In the genomic region with DNA sequence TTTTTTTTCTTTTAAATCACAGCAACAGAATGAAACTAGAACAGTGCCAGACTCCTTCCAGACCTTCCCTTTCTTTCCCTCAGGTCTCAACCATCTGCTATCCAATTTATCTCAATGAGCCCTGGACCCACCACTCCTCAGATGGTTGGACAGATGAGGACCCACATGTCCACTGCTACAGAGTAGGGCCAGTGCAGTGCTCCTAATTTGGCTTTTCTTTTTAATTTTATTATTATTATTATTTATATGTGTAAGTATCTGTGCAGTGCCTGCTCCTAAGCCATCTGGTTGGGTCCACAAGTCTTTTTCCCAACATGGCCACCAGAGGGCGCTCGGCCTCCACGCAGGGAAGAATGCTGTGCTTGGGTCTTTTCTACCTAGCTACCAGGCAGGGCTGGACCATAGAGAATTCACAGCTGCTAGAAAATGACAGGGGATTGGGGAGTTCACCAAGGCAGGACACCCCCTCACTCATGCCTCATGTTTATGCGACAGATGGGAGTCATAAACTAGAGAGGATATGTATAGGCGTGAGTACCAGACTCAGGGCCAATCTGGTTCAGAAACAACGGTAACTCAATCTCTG, we compare ENCODE assay signal across 8 mouse cellular contexts. TPM values are rescaled to one million over a fixed set of nuclear protein-coding genes. Genes with fewer than 3 reads are reported as not detected.
DNase-seq lines count a peak whose midpoint lies in the region; ATAC-seq lines count a peak whose summit lies in the region.

No protein-coding gene starts in this region.

- no peak overlapping the region for H3K27ac ChIP-seq in forebrain, embryonic 15.5 days (replicated peaks)

- DNase-seq in MEL-GATA-1-ER (ENCODE audit: extremely low read depth, low read depth): peak; percentile 19
- DNase-seq in cerebellum, adult 11-12 months: peak; percentile 62
- DNase-seq in layer of hippocampus, adult 9-10 months (ENCODE audit: low spot score): peak; percentile 71
- peak; percentile 83 for DNase-seq in lung, postnatal 10 days
- DNase-seq in right cerebral cortex, adult 18-20 months: peak; percentile 79
- DNase-seq in urinary bladder, adult 18-20 months (ENCODE audit: low spot score in 2 of 2): peak; percentile 60 to 63

- no peak overlapping the region for H3K4me3 ChIP-seq in forebrain, embryonic 15.5 days

- H3K36me3 ChIP-seq in forebrain, embryonic 15.5 days: no peaks in the 10 kb centered on the region

- no peaks in the 10 kb centered on the region for H3K9me3 ChIP-seq in forebrain, embryonic 15.5 days

- H3K4me2 ChIP-seq in forebrain, embryonic 15.5 days (replicated peaks): no peak overlapping the region

- WGBS in forebrain, embryonic 15.5 days: 32% methylated on average over 6 of the region's 6 CpGs

- H3K27me3 ChIP-seq in forebrain, embryonic 15.5 days: peaks cover 8% of the 10 kb centered on the region

- peak; percentile 88 for ATAC-seq in forebrain, embryonic 15.5 days (replicated peaks)
- ATAC-seq in hematopoietic stem cell, adult 5-6 weeks (replicated peaks in 1 of 2; ENCODE audit: insufficient read depth in 1 of 2, low FRiP score in 2 of 2, low TSS enrichment in 1 of 2, low read depth in 1 of 2, poor library complexity in 2 of 2, severe bottlenecking in 2 of 2): peak; percentile 67 to 74; a peak in 3 of 4 replicates

- H3K9ac ChIP-seq in forebrain, embryonic 15.5 days (replicated peaks): no peak overlapping the region

- H3K4me1 ChIP-seq in forebrain, embryonic 15.5 days: no peaks in the 10 kb centered on the region

RNA-seq across cellular contexts. Expression of gene Shh, which starts 15.9 kb away (rescaled TPM):
- polyA plus RNA-seq in forebrain, embryonic 15.5 days (2015; fragmentation: Nextera tagmentation; extraction: Ambion mirVana): 0.49 and 0.81 TPM in 2 replicates
- not detected in 2 replicates for total RNA-seq in hematopoietic stem cell, adult 5-6 weeks (2017)

Comparison
In these comparisons a context has a peak if more than half of its experiments do, and no peak if none do; other contexts are left out.
1. DNase-seq: peak in every context shown above with its lines; median percentile 83 in lung, postnatal 10 days; 79 in right cerebral cortex, adult 18-20 months; 71 in layer of hippocampus, adult 9-10 months; 62 in cerebellum, adult 11-12 months; 62 in urinary bladder, adult 18-20 months; 19 in MEL-GATA-1-ER.